Mouse (Mus musculus) fibroblast of lung, adult 2 months (primary cell): ENCODE data around the gene Tmem82.

Experiments
- DNase-seq: peaks from one replicate; pipeline ENCODE4 v3.0.0-alpha.2; 2011; ENCODE audit warnings: low read depth

Tmem82 gene

GRCm38 (mm10) chr4:141609538-141609937, 8.9 kb downstream of the Tmem82 start:
- peak; percentile 80 for DNase-seq

GRCm38 (mm10) chr4:141605861-141606260, 12.6 kb downstream of the Tmem82 start, which contains the start of gene Fblim1:
Gene Fblim1 (minus strand): TSS chr4:141606096.
- no peak for DNase-seq

GRCm38 (mm10) chr4:141605421-141605820, 13.0 kb downstream of the Tmem82 start:
- no peak for DNase-seq

- DNase-seq, result no peak
These were observed 13.9 kb downstream of the Tmem82 start for GRCm38 (mm10) chr4:141604493-141604892.

DNA sequence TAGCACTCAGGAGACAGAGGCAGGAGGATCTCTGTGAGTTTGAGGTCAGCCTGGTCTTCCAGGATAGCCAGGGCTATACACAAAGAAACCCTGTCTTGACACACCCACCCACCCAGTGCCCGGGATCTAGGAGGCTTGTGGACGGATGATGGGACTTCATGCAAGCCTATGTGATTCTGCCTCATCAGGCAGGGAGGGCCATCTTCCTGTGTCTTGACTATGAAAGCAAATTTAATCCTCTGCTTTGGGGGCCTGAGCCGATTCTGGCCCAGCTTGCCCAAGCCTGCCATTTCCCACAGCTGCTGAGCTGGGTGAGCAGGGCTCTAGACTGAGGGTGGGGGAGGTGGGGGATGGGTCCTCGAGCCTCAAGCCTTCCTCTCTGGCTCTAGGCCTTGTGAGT, 14.5 kb downstream of the Tmem82 start:
- no peak for DNase-seq

- DNase-seq, result no peak
These were observed 15.8 kb downstream of the Tmem82 start for GRCm38 (mm10) chr4:141602523-141603223.

DNA sequence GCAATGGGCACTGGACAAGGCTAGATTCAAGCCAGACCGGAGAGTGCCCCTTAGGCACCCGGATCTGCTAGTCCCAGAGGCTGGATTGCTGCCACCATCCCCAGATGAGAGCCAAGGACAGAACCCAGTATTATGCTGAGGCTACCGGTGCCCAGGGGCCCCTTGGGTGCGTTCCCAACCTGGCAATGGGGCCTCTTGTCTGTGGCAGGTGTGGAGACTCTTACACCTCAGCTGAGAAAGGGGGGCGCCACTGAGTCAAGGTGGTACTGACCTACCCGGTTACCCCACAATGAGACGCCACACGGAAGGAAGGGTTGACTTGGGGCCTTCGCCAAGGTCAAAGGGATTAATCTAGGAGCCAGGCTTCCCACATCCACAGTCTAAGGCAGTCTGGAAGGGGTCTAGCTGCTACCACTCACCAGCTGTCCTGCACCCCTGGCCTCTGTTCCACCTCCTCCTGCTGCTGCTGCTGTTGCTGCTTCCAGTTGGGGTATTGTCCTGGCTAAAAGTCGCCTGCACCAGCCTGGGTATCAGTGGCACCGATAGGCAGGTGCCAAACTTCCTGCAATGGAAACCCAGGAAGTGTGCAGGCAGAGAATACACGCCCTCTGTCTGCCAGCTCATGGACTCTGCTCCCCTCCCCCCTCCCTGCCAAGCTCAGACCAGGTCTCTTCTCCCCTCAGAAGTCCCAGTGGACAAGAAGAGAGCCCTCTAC, 17.1 kb downstream of the Tmem82 start:
- DNase-seq, result no peak

- DNase-seq, result no peak
These were observed 18.1 kb downstream of the Tmem82 start for GRCm38 (mm10) chr4:141600364-141600763.

GRCm38 (mm10) chr4:141599251-141600141, 18.9 kb downstream of the Tmem82 start:
- no peak for DNase-seq

GRCm38 (mm10) chr4:141598894-141599250, 19.6 kb downstream of the Tmem82 start:
- no peak for DNase-seq

- no peak for DNase-seq
These were observed 20.1 kb downstream of the Tmem82 start for GRCm38 (mm10) chr4:141598199-141598893.

GRCm38 (mm10) chr4:141596700-141597328, 21.6 kb downstream of the Tmem82 start:
- DNase-seq, result no peak

DNA sequence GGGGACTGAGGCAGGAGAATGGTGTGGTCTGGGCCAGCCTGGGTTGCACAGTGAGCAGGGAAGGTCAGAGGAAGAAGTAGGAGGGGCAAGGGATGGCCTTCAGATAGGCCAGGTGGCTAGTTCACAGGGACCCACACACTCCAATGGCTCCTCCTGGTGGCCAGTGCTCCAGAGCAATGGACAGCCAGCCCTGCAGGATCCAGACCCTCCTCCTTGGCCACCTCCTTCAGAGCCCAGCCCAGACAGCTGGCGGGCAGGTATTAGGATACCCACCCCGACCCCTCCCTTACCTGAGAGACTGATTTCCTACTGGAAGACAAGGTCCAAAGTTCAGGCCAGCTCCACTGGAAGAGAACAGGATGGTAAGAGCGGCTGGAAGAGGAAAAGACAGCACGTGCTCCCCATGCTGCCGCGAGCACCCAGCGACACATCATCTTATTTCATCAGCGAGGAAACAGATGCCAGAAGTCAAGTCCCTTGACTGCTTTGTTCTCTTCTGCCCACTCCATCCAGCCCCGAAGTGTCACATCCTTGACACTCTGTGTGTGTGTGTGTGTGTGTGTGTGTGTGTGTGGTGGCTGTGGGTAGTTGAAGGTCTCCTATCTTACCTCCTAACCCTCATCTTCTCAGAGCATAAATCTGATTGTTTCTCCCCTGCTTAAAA, 22.7 kb downstream of the Tmem82 start:
- DNase-seq, result no peak

DNA sequence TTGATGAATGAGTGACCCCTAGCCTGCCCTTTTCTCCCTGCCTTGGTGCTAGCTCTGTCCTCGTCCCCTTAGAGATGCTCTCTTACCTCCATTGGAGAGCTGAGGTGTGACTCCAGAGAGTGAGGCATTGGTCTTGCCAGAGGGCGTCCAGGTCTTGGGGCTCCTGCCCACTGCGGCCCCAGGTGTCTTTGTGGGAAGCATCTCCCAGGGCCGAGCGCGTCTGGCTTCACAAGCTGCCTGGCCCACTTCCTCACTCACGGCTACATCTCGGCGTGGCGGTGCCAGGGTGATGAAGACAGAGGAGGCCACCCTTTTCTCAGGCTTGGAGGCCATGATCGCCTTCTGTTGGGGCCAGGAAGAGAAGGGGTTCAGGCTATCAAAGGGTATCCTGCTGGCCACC, 23.3 kb downstream of the Tmem82 start:
- DNase-seq, result no peak

DNA sequence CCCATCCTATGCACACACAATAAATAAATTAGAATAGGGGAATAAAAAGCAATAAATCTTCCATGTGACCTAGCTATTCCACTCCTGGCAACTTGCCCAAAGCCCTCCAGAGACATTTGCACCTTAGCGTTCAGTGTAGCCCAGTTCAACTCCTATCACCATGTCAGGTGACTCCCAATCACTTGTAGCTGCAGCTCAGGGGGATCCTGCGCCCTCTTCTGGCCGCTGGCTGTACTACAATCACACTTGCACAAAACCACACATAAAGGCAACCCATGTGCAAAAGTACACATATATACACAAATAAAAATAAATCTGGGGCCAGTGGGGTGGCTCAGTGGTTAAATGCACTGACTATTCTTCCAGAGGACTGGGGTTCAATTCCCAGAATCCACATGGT, 26.9 kb downstream of the Tmem82 start:
- no peak for DNase-seq

DNA sequence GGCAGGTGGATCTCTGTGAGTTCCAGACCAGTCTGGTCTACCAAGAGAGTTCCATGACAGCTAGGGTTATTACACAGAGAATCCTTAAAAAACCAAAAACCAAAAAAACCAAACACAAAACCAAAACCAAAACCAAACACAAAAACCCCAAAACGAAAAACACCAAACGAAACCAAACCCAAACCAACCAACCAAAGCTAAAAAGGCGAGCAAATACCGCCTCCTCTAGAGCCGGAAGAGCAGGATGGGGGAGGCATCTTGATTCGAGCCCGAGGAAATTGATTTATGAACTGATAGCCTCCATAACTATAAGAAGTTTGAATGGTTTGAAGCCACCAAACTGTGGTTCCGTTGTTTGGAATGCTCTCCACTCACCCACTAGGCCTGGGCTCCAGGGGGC, 34.5 kb downstream of the Tmem82 start:
- no peak for DNase-seq

GRCm38 (mm10) chr4:141581051-141581450, 37.4 kb downstream of the Tmem82 start:
- no peak for DNase-seq

- DNase-seq, result no peak
These were observed 39.6 kb downstream of the Tmem82 start for GRCm38 (mm10) chr4:141578833-141579232.

DNA sequence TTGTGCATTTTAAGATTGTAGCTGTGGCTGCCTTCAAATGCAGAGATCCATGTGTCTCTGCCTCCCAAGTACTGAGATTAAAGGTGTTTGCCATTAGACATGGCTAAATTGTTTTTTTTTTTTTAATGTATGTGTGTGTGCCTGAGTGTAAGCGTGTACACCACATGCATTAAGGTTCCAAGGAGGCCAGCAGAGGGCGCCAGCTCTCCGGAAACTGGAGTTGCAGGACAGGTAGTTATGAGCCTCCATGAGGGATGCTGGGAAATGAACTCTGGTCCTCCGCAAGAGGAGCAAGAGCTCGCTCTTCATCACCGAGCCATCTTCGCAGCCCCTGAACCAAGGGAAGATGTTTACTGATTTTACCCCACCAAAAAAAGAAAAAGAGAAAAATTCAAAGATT, 41.6 kb downstream of the Tmem82 start:
- no peak for DNase-seq

GRCm38 (mm10) chr4:141576404-141576803, 42.0 kb downstream of the Tmem82 start:
- no peak for DNase-seq
